8 mouse cellular contexts compared by ENCODE assay signal in genomic region chr10:117845597-117846259, GRCm38 (mm10). TPM values are rescaled to one million over a fixed set of nuclear protein-coding genes. Genes with fewer than 3 reads are reported as not detected.
A peak's percentile ranks its signal among the peaks of the same experiment; 100 is the strongest.
DNase-seq lines count a peak whose midpoint lies in the region; ATAC-seq and TF ChIP-seq lines count a peak whose summit lies in the region.

TSS of gene Rap1b (minus strand) at chr10:117846035.

- TF ChIP-seq POLR2A in cortical plate, adult 2 months (IDR thresholded peaks at IDR 0.05; ENCODE audit: extremely low read depth, insufficient read depth, low read length): peak; percentile 66; the same call in 1 of the 2 replicates

- DNase-seq in gastrocnemius, postnatal 10 days: peak; percentile 99
- DNase-seq in induced T-regulatory cell, adult 2 months (ENCODE audit: low read depth): peak; percentile 96
- DNase-seq in left cerebral cortex, adult 9 months (ENCODE audit: low spot score in 2 of 2): peak; percentile 83 to 93
- DNase-seq in right cerebral cortex, postnatal 14 days: peak; percentile 96
- DNase-seq in urinary bladder, postnatal 36 days (ENCODE audit: low spot score in 2 of 2): peak; percentile 97

- no peak for TF ChIP-seq CTCF in cortical plate, adult 2 months (IDR thresholded peaks at IDR 0.05; ENCODE audit: extremely low read depth, insufficient read depth, low read length)

- peaks cover 4% of the 10 kb centered on the region for H3K4me1 ChIP-seq in cortical plate, adult 2 months (ENCODE audit: control insufficient read depth, insufficient read depth, low read length)

- H3K27ac ChIP-seq in cortical plate, adult 2 months (ENCODE audit: insufficient read depth, low read length): peak within 1 kb of the TSS; percentile 83

- peak within 1 kb of the TSS; percentile 56 for H3K4me3 ChIP-seq in cortical plate, adult 2 months (ENCODE audit: insufficient read depth, low read length)

- ATAC-seq in activated CD4-positive, CD25-positive, alpha-beta regulatory T cell, adult 4 months: peak; percentile 62
- peak; percentile 77 for ATAC-seq in megakaryocyte progenitor cell, adult 5-6 weeks (replicated peaks; ENCODE audit: poor library complexity)

RNA-seq across cellular contexts. Expression of gene Rap1b, which starts in this region (rescaled TPM):
- 100 to 1,000 TPM in 1 of 2 experiments, 10 to 100 TPM in 1; 83.0 to 107 TPM for polyA plus RNA-seq in activated CD4-positive, CD25-positive, alpha-beta regulatory T cell, adult 4 months (2017; shearing (Covaris generic))
- 54.9 and 55.9 TPM in 2 replicates for polyA plus RNA-seq in cortical plate, adult 2 months (2012; rRNA removed)
- total RNA-seq in gastrocnemius, postnatal 10 days (2021): 10 to 100 TPM; 42.3 to 50.4 TPM
- total RNA-seq in megakaryocyte progenitor cell, adult 5-6 weeks (2015): 215 and 244 TPM in 2 replicates
- total RNA-seq in megakaryocyte progenitor cell, adult 5-6 weeks (2017): 84.2 and 95.6 TPM in 2 replicates

Comparison
In these comparisons a context has a peak if more than half of its experiments do, and no peak if none do; other contexts are left out.
1. Peak in every context shown above with its lines: DNase-seq, ATAC-seq, H3K4me3 ChIP-seq and H3K27ac ChIP-seq.